Comparison of ENCODE assay signal across 8 mouse cellular contexts in genomic region chr7:30050882-30051548, GRCm38 (mm10). TPM values are rescaled to one million over a fixed set of nuclear protein-coding genes. Genes with fewer than 3 reads are reported as not detected.
DNase-seq lines count a peak whose midpoint lies in the region; ATAC-seq lines count a peak whose summit lies in the region.

Gene Zfp14, minus strand, starts transcription at chr7:30051380.

- DNase-seq in ZHBTc4 (ENCODE audit: low read depth, low spot score) = peak; percentile 92
- peak; percentile 67 to 79 for DNase-seq in gastrocnemius, adult 8-10 months (ENCODE audit: low spot score in 2 of 2)
- peak; percentile 92 for DNase-seq in induced T-regulatory cell, adult 2 months (ENCODE audit: low read depth)
- DNase-seq in left cerebral cortex, adult 9 months (ENCODE audit: low spot score in 2 of 2) = peak; percentile 74 to 92
- DNase-seq in right cerebral cortex, postnatal 14 days = peak; percentile 84
- peak; percentile 80 to 90 for DNase-seq in urinary bladder, postnatal 36 days (ENCODE audit: low spot score in 2 of 2)

- peak; percentile 100 for ATAC-seq in common myeloid progenitor, adult 5-6 weeks (replicated peaks; ENCODE audit: low read depth, poor library complexity, severe bottlenecking)
- ATAC-seq in megakaryocyte progenitor cell, adult 5-6 weeks (replicated peaks; ENCODE audit: poor library complexity) = peak; percentile 100

RNA-seq across cellular contexts. Expression of gene Zfp14, which starts in this region (rescaled TPM):
- 0.82 and 2.9 TPM in 2 replicates for total RNA-seq in common myeloid progenitor, adult 5-6 weeks (2017)
- total RNA-seq in gastrocnemius, adult 8-10 months (2022) = 1 to 10 TPM; 1.2 to 2.1 (median 1.6) TPM
- 1.1 and 1.8 TPM in 2 replicates for total RNA-seq in megakaryocyte progenitor cell, adult 5-6 weeks (2015)
- 1.2 and 2.1 TPM in 2 replicates for total RNA-seq in megakaryocyte progenitor cell, adult 5-6 weeks (2017)

Comparison
In these comparisons a context has a peak if more than half of its experiments do, and no peak if none do; other contexts are left out.
1. Peak in every context shown above with its lines: DNase-seq and ATAC-seq.